Mouse (Mus musculus): ENCODE measurements around the gene Creld1. TPM values are rescaled to one million over a fixed set of nuclear protein-coding genes. Genes with fewer than 3 reads are reported as not detected.

The Creld1 gene
- polyA plus RNA-seq (2014; fragmentation: Illumina TruSeq; extraction: RNeasy Lipid Tissue Mini Kit (QIAGEN cat#74804); ENCODE audit: low read depth, low replicate concordance) = 0.45 TPM

DNA sequence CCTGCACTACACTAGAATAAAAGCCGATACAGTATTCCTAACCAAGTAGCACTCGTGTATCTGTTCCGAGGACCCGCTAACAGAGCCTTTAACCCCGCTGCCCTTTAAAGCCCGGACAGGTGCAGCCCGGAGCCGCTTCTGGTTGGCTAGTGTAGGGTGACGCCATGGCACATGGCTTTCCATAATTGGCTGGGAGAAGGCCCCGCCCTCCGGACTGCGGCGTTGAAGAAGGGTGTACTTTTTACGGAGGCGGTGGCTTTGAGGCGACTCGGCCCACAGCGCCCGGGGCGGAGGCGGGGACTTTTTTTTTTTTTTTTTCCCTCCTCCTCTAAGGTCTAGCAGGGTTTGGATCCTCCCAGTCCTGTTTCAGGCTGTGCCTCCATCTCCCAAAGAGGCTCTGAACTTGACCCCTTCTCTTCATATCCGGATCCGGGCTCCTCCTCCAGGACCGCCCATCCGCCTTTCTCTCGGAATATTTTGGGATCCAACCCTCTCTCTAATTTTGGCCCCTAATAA is at the start of gene Creld1:
Gene Creld1, plus strand, starts transcription at position 198 of the 516 bp plus-strand sequence.

DNA sequence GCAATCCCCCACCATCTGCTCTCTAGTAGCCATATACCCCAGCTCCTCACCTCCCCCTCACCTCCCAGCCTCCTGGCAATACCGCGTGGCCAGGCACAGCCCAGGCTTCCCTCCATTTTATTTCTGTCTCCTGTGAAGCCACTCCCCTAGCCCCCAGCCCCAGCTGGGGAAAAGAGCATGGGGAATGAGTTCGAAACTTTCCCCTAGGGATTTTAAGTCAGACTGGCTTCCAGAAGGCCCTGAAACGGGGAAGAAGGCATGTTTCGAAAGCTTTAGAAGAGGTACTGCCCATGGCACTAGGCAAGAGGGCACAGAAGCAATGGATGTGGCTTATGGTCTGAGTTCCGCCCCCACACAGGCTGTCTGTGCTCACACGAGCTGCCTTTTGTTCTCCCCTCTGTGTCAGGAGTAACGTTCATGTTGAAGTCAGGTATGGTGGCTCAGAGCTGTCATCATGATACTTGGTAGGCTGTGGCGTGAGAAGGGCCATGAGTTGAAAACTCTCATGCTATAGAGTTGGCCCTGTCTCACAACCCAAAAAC is 47.4 kb upstream of the Creld1 start, which contains the start of gene Cidec:
Gene Cidec, minus strand, starts transcription at position 97 of the 542 bp plus-strand sequence.

GRCm38 (mm10) chr6:113442442-113443090 is 40.5 kb upstream of the Creld1 start, which contains the start of gene Jagn1:
Gene Jagn1 (plus strand): TSS chr6:113442569.

DNA sequence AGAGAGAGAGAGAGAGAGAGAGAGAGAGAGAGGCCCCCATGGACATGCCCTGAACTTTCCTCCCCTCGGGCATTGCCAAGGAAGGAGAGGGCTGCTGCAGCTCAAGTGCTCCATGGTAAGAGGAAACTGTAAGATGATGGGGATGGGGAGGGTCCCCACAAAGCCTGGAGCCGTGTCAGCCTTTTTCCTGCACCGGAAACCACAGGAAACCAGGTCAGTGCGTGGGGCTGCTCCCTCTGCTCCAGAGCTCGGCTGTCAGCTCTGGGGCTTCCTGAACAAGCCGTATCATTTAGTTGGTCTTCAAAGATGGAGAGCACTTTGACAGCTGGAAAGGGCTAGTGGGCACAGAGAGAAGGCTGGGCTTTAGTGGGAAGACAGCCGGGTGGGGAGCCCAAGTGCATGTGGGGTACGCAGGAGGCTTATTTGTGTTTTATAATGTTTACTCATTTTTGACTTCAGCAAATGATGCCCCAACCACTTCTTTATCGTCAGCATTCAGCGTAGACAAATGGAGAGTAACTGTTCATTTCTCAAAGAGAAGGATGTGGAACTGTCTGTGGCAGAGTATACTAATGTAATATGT is 25.1 kb upstream of the Creld1 start, which contains the start of gene Il17re:
Gene Il17re, plus strand, starts transcription at position 533 of the 583 bp plus-strand sequence.

GRCm38 (mm10) chr6:113471297-113471936 is 11.7 kb upstream of the Creld1 start, which contains the start of gene Il17rc:
Gene Il17rc (plus strand): TSS chr6:113471427.

DNA sequence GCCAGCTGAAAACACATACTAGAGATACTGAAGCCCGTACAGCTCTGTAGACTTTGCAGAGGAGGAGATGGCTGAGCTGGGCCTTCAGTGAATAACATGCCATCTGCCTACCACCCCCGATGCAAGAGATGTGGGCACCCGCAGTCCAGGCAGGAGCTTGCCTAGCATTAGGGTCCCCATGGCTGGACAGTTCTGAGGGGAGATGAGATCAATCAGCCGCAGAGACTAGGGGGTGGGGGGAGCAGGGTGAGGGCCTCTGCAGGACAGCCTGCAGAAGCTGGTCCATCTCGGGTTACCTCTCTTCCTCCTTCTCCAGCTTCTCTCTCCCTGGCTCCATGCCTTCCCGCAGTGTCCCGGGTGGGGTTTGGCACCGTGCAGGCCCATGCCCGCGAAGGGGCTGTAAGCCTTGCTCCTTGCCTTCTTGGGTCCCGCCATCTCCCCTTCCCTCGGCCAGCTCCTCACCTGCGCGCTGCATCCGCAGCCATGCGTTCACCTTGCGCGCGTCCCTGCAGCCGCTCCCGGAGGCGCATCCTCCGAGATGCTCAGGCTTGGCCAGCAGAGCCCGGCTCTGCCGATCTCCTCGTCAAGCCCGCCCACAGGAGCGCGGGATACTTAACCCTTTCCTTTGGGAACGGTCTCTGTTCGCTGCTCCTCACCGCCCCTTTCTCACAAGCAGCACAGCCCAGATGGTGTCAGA is 18.4 kb downstream of the Creld1 start, which contains the start of gene Prrt3:
Gene Prrt3, minus strand, starts transcription at position 544 of the 697 bp plus-strand sequence.

DNA sequence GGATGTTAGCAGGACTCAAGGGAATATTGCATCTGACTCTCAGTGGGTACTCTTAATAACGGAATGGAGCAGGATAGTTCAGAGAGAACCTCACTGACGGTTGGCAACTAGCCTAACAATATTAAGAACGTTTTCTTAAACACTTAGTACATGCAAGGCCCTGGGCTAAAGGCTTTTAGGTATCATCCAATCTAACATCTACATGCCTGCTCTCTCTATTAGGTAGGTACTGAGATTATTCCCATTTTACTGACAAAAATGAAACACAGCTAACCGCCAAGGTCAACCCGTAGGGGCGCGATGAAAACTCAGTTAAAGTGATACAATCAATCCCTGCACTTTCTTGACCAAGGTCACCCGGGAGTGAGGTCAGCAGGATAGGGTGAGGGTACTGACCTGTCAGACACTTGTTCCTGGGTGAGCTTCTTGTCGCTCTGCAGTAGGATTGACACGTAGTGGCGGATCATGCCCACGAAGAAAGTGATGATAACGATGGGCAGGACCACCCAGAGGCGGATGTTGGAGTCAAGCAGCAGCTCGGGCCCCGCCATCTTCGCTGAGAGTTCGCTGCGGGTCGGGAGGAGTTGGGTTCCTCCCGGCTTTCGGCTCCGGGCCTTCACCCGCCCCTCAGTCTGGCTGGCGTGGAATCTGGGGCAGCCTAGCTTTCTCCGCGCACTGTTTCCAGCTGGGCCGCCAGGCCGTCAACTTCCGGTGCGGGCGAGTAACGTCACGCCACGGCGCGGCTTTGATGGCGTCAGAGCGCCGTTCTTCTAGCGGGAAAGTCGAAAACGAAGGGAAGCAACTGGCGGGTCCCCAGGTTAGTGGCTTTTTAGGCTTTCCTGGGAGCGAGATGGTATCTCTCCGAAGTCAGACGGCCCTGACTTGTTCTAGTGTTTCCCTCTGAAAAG is 48.1 kb downstream of the Creld1 start, which contains the start of the genes Emc3 and Fancd2:
Gene Emc3, minus strand, starts transcription at position 721 of the 908 bp plus-strand sequence.
Gene Fancd2, plus strand, starts transcription at position 751 of the 908 bp plus-strand sequence.

Other genes starting within 250 kb of the Creld1 start
- gene Mtmr14, start 245.5 kb upstream of the Creld1 start, polyA plus RNA-seq (2014; fragmentation: Illumina TruSeq; extraction: RNeasy Lipid Tissue Mini Kit (QIAGEN cat#74804); ENCODE audit: low read depth, low replicate concordance) = 15.5 TPM
- gene Cpne9, start 201.0 kb upstream of the Creld1 start, polyA plus RNA-seq (2014; fragmentation: Illumina TruSeq; extraction: RNeasy Lipid Tissue Mini Kit (QIAGEN cat#74804); ENCODE audit: low read depth, low replicate concordance) = not detected
- 3.9 TPM for gene Brpf1, start 176.2 kb upstream of the Creld1 start, polyA plus RNA-seq (2014; fragmentation: Illumina TruSeq; extraction: RNeasy Lipid Tissue Mini Kit (QIAGEN cat#74804); ENCODE audit: low read depth, low replicate concordance)
- gene Ogg1, start 156.3 kb upstream of the Creld1 start, polyA plus RNA-seq (2014; fragmentation: Illumina TruSeq; extraction: RNeasy Lipid Tissue Mini Kit (QIAGEN cat#74804); ENCODE audit: low read depth, low replicate concordance) = 3.3 TPM
- 1.4 TPM for gene Camk1, start 139.3 kb upstream of the Creld1 start, polyA plus RNA-seq (2014; fragmentation: Illumina TruSeq; extraction: RNeasy Lipid Tissue Mini Kit (QIAGEN cat#74804); ENCODE audit: low read depth, low replicate concordance)
- gene Tada3, start 105.4 kb upstream of the Creld1 start, polyA plus RNA-seq (2014; fragmentation: Illumina TruSeq; extraction: RNeasy Lipid Tissue Mini Kit (QIAGEN cat#74804); ENCODE audit: low read depth, low replicate concordance) = 2.1 TPM
- 32.3 TPM for gene Arpc4, start 105.2 kb upstream of the Creld1 start, polyA plus RNA-seq (2014; fragmentation: Illumina TruSeq; extraction: RNeasy Lipid Tissue Mini Kit (QIAGEN cat#74804); ENCODE audit: low read depth, low replicate concordance)
- 10.6 TPM for gene Ttll3, start 94.0 kb upstream of the Creld1 start, polyA plus RNA-seq (2014; fragmentation: Illumina TruSeq; extraction: RNeasy Lipid Tissue Mini Kit (QIAGEN cat#74804); ENCODE audit: low read depth, low replicate concordance)
- gene Rpusd3, start 64.0 kb upstream of the Creld1 start, polyA plus RNA-seq (2014; fragmentation: Illumina TruSeq; extraction: RNeasy Lipid Tissue Mini Kit (QIAGEN cat#74804); ENCODE audit: low read depth, low replicate concordance) = 0.28 TPM
- 0.11 TPM for gene Cidec, start 47.5 kb upstream of the Creld1 start, polyA plus RNA-seq (2014; fragmentation: Illumina TruSeq; extraction: RNeasy Lipid Tissue Mini Kit (QIAGEN cat#74804); ENCODE audit: low read depth, low replicate concordance)
- 25.8 TPM for gene Jagn1, start 40.7 kb upstream of the Creld1 start, polyA plus RNA-seq (2014; fragmentation: Illumina TruSeq; extraction: RNeasy Lipid Tissue Mini Kit (QIAGEN cat#74804); ENCODE audit: low read depth, low replicate concordance)
- gene Il17re, start 24.8 kb upstream of the Creld1 start, polyA plus RNA-seq (2014; fragmentation: Illumina TruSeq; extraction: RNeasy Lipid Tissue Mini Kit (QIAGEN cat#74804); ENCODE audit: low read depth, low replicate concordance) = 1.8 TPM
- not detected for gene Il17rc, start 11.9 kb upstream of the Creld1 start, polyA plus RNA-seq (2014; fragmentation: Illumina TruSeq; extraction: RNeasy Lipid Tissue Mini Kit (QIAGEN cat#74804); ENCODE audit: low read depth, low replicate concordance)
- not detected for gene Prrt3, start 18.6 kb downstream of the Creld1 start, polyA plus RNA-seq (2014; fragmentation: Illumina TruSeq; extraction: RNeasy Lipid Tissue Mini Kit (QIAGEN cat#74804); ENCODE audit: low read depth, low replicate concordance)
- 58.5 TPM for gene Emc3, start 48.4 kb downstream of the Creld1 start, polyA plus RNA-seq (2014; fragmentation: Illumina TruSeq; extraction: RNeasy Lipid Tissue Mini Kit (QIAGEN cat#74804); ENCODE audit: low read depth, low replicate concordance)
- gene Fancd2, start 48.4 kb downstream of the Creld1 start, polyA plus RNA-seq (2014; fragmentation: Illumina TruSeq; extraction: RNeasy Lipid Tissue Mini Kit (QIAGEN cat#74804); ENCODE audit: low read depth, low replicate concordance) = 26.5 TPM
- 83.9 TPM for gene Fancd2os, start 117.4 kb downstream of the Creld1 start, polyA plus RNA-seq (2014; fragmentation: Illumina TruSeq; extraction: RNeasy Lipid Tissue Mini Kit (QIAGEN cat#74804); ENCODE audit: low read depth, low replicate concordance)
- 27.3 TPM for gene Brk1, start 121.5 kb downstream of the Creld1 start, polyA plus RNA-seq (2014; fragmentation: Illumina TruSeq; extraction: RNeasy Lipid Tissue Mini Kit (QIAGEN cat#74804); ENCODE audit: low read depth, low replicate concordance)
- gene Vhl, start 140.7 kb downstream of the Creld1 start, polyA plus RNA-seq (2014; fragmentation: Illumina TruSeq; extraction: RNeasy Lipid Tissue Mini Kit (QIAGEN cat#74804); ENCODE audit: low read depth, low replicate concordance) = 72.8 TPM
- gene Irak2, start 155.2 kb downstream of the Creld1 start, polyA plus RNA-seq (2014; fragmentation: Illumina TruSeq; extraction: RNeasy Lipid Tissue Mini Kit (QIAGEN cat#74804); ENCODE audit: low read depth, low replicate concordance) = 0.49 TPM
- 15.9 TPM for gene Tatdn2, start 213.8 kb downstream of the Creld1 start, polyA plus RNA-seq (2014; fragmentation: Illumina TruSeq; extraction: RNeasy Lipid Tissue Mini Kit (QIAGEN cat#74804); ENCODE audit: low read depth, low replicate concordance)
- 19.3 TPM for gene Ghrl, start 236.6 kb downstream of the Creld1 start, polyA plus RNA-seq (2014; fragmentation: Illumina TruSeq; extraction: RNeasy Lipid Tissue Mini Kit (QIAGEN cat#74804); ENCODE audit: low read depth, low replicate concordance)